Mouse (Mus musculus): ENCODE measurements around the gene Mrps18b. TPM values are rescaled to one million over a fixed set of nuclear protein-coding genes. Genes with fewer than 3 reads are reported as not detected.

The Mrps18b gene
- polyA plus RNA-seq, 1 experiment from 2014 or later = 55.3 TPM

GRCm38 (mm10) chr17:35868961-35869345, 47.2 kb downstream of the Mrps18b start:
- Histone ChIP-seq H3K4me3 (peak overlapping the region; percentile 61), H3K4me2 (replicated peaks) (peak overlapping the region; percentile 100), H3K4me1 (peaks cover 67% of the 10 kb centered on the region), H3K27me3 (replicated peaks) (no peaks in the 10 kb centered on the region), H3K9ac (peak overlapping the region; percentile 92), H3K9me3 (peaks cover 6% of the 10 kb centered on the region), H3K36me3 (peaks cover 28% of the 10 kb centered on the region), H3K27ac (no peak overlapping the region; the same call in 1 of the 2 replicates)
- 8% methylated on average over 7 of the region's 7 CpGs for WGBS
- no peak for ATAC-seq (ENCODE audit: low FRiP score, low read depth)

DNA sequence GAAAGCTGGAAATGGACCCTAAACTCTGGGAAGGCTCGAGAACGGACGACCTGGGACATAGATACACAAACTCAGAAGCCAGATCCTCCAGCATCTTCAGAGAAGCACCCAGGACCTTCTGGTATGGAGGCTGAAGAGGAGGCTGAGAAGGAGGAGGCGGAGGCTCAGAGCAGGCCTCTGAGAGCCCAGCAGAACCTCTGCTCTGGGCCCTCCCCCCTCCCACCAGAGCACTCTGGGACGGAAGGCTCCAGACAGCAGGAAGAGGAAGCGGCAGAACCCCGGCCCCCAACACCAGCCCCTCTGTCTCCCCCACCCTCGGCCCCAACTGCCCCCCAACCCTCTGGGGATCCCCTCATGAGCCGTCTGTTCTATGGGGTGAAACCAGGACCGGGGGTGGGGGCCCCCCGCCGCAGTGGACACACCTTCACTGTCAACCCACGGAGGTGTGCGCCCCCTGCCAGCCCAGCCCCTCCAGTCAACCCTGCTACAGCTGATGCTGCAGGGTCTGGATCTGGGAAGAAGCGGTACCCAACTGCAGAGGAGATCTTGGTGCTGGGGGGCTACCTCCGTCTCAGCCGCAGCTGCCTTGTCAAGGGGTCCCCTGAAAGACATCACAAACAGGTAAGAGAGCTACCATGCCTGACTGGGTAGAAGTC, 47.9 kb downstream of the Mrps18b start:
- Histone ChIP-seq H3K4me2 (replicated peaks) (peak overlapping the region; percentile 100), H3K4me1 (peaks cover 63% of the 10 kb centered on the region), H3K36me3 (peaks cover 27% of the 10 kb centered on the region), H3K4me3 (peak overlapping the region; percentile 61), H3K27me3 (replicated peaks) (no peaks in the 10 kb centered on the region), H3K9me3 (peaks cover 6% of the 10 kb centered on the region), H3K27ac (no peak overlapping the region; the same call in 1 of the 2 replicates), H3K9ac (peak overlapping the region; percentile 92)
- 49% methylated on average over 17 of the region's 17 CpGs for WGBS
- no peak for ATAC-seq (ENCODE audit: low FRiP score, low read depth)

DNA sequence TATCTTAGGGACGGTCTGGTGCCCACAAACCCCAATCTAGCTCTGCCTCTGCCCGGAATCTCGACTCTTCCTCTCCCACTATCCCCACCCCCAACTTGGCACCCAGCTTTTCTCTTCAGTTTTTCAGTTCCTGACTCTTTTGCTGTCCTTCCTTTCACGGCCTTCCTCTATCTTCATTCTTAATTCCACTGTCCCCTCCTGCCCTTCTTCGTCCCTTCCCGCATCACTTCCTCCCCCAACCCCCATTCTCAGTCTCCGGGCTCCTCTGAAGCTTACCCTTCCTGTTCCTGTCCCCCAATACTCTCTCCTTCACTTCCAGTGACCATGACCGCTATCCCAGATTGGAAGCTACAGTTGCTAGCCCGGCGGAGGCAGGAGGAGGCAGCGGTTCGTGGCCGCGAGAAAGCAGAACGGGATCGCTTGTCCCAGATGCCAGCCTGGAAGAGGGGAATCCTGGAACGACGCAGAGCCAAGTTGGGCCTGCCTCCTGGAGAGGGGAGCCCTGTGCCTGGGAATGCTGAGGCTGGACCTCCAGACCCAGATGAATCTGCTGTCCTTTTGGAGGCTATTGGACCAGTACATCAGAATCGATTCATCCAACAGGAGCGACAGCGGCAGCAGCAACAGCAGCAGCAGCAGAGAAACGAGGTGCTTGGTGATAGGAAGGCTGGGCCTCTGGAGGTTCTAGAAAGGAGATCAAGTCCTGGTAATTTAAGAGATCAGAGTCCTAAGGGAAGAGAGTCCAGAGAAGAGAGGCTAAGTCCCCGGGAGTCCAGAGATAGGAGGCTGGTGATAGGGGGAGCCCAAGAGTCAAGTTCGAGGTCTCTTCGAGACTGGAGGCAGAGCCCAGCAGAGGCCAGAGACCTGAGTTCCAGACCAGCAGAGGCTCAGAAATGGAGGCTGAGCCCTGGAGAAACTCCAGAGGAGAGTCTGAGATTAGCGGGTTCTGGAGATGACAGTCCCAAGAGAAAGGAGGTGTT, 49.0 kb downstream of the Mrps18b start:
- ATAC-seq (ENCODE audit: low FRiP score, low read depth) = no peak
- WGBS = 9% methylated on average over 26 of the region's 26 CpGs

GRCm38 (mm10) chr17:35866281-35866831, 49.8 kb downstream of the Mrps18b start:
- Histone ChIP-seq H3K27me3 (replicated peaks) (no peaks in the 10 kb centered on the region), H3K9me3 (peaks cover 6% of the 10 kb centered on the region), H3K27ac (peak overlapping the region; percentile 95), H3K4me2 (replicated peaks) (peak overlapping the region; percentile 100), H3K36me3 (peaks cover 14% of the 10 kb centered on the region), H3K4me1 (peaks cover 55% of the 10 kb centered on the region), H3K9ac (peak overlapping the region; percentile 92), H3K4me3 (peak overlapping the region; percentile 61)
- under 1% methylated on average over 38 of the region's 38 CpGs for WGBS
- peak; percentile 49 for ATAC-seq (ENCODE audit: low FRiP score, low read depth)

More for the DNA sequence above, 49.0 kb downstream of the Mrps18b start:
- peak overlapping the region; percentile 100 for H3K4me2 ChIP-seq (replicated peaks)
- H3K27me3 ChIP-seq (replicated peaks) = no peaks in the 10 kb centered on the region
- H3K9me3 ChIP-seq = peaks cover 6% of the 10 kb centered on the region
- peak overlapping the region; percentile 61 for H3K4me3 ChIP-seq
- peaks cover 55% of the 10 kb centered on the region for H3K4me1 ChIP-seq
- H3K9ac ChIP-seq = peak overlapping the region; percentile 92
- peaks cover 20% of the 10 kb centered on the region for H3K36me3 ChIP-seq
- peak overlapping the region; percentile 95 for H3K27ac ChIP-seq

DNA sequence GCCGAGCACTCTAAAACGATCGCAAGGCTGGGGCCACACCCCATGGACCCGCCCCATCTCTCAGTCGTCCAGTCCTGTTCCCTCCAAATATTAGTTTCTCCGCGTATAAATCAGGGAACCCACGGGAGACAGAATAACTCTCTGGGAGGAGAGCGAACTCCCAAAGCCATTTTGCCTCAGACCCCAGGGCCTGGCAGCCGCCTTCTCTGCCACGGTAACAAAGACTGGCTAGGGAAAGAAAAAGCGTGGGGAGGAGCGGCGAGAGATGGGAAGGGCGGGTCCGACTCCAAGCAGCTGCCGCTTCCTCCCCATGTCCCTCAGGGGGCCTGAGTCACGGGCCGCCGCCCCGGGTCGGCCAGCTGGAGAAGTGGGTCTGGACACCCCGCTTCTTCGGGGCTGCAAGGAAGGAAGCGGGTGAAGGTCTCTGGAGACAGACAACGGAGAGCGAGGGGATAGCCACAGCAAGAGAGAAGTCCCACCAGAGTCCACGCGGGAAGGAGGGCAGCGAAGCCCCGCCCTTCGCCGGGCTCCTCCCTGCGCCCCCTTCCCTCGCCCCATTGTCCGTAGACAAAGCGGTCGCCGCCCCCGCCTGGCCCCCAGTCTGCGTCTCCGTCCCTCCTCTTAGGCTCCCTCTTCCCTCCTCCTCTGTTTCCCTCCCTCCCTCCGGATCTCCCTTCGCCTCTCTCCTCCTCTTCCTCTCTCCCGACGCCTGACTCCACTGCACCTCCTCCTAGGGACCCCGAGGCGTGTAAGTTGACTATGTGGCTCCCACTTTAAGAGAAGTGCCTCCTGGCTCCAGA, 50.5 kb downstream of the Mrps18b start, which contains the start of gene Ppp1r18:
Gene Ppp1r18, plus strand, starts transcription at position 113 of the 800 bp plus-strand sequence.
- peak; percentile 64 for ATAC-seq (ENCODE audit: low FRiP score, low read depth)
- peaks cover 7% of the 10 kb centered on the region for H3K36me3 ChIP-seq
- H3K9me3 ChIP-seq = no peaks in the 10 kb centered on the region
- WGBS = under 1% methylated on average over 47 of the region's 48 CpGs
- H3K4me1 ChIP-seq = peaks cover 54% of the 10 kb centered on the region
- H3K27me3 ChIP-seq (replicated peaks) = no peaks in the 10 kb centered on the region
- H3K4me3 ChIP-seq = peak within 1 kb of the TSS; percentile 61
- H3K27ac ChIP-seq = peak within 1 kb of the TSS; percentile 95
- peak within 1 kb of the TSS; percentile 92 for H3K9ac ChIP-seq
- peak within 1 kb of the TSS; percentile 100 for H3K4me2 ChIP-seq (replicated peaks)

GRCm38 (mm10) chr17:35864832-35865353, 51.3 kb downstream of the Mrps18b start:
- peak overlapping the region; percentile 92 for H3K9ac ChIP-seq
- ATAC-seq (ENCODE audit: low FRiP score, low read depth) = no peak
- 24% methylated on average over 10 of the region's 10 CpGs for WGBS
- peaks cover 49% of the 10 kb centered on the region for H3K4me1 ChIP-seq
- H3K27me3 ChIP-seq (replicated peaks) = no peaks in the 10 kb centered on the region
- H3K36me3 ChIP-seq = no peaks in the 10 kb centered on the region; the same call in 1 of the 2 replicates
- H3K4me3 ChIP-seq = peak overlapping the region; percentile 61
- H3K4me2 ChIP-seq (replicated peaks) = peak overlapping the region; percentile 100
- no peaks in the 10 kb centered on the region for H3K9me3 ChIP-seq
- H3K27ac ChIP-seq = peak overlapping the region; percentile 95

GRCm38 (mm10) chr17:35861198-35861857, 54.9 kb downstream of the Mrps18b start, which contains the start of gene Nrm:
Nrm (plus strand) TSS chr17:35861318.
- WGBS = under 1% methylated on average over 47 of the region's 47 CpGs
- Histone ChIP-seq H3K36me3 (peaks cover 21% of the 10 kb centered on the region), H3K4me2 (replicated peaks) (peak within 1 kb of the TSS; percentile 69), H3K4me1 (peaks cover 18% of the 10 kb centered on the region), H3K9me3 (no peaks in the 10 kb centered on the region), H3K9ac (peak within 1 kb of the TSS; percentile 66), H3K4me3 (peak within 1 kb of the TSS; percentile 54), H3K27ac (peak within 1 kb of the TSS; percentile 79), H3K27me3 (replicated peaks) (no peaks in the 10 kb centered on the region)
- ATAC-seq (ENCODE audit: low FRiP score, low read depth) = peak; percentile 85

DNA sequence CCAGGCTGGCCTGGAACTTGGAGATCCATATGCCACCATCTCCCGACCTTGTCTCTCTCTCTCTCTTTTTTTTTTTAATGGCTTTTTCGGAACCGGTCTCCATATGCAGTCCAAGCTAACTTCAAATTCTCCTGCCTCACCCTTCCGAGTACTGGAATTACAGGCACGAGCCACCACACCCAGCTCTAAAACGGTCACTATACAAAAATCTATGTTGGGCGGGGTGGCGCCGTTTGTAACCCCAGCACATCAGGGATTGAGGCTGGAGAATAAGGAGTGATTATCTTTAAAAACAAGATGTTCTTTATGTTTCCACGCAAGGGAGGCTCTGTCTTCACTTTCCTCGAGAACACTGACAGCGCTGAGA, 55.4 kb downstream of the Mrps18b start:
- WGBS = 5% methylated on average over 12 of the region's 12 CpGs
- Histone ChIP-seq H3K27ac (peak overlapping the region; percentile 79; the same call in 1 of the 2 replicates), H3K9ac (peak overlapping the region; percentile 66), H3K4me2 (replicated peaks) (peak overlapping the region; percentile 69), H3K36me3 (peaks cover 21% of the 10 kb centered on the region), H3K27me3 (replicated peaks) (no peaks in the 10 kb centered on the region), H3K4me1 (peaks cover 18% of the 10 kb centered on the region), H3K9me3 (no peaks in the 10 kb centered on the region), H3K4me3 (peak overlapping the region; percentile 54)
- no peak for ATAC-seq (ENCODE audit: low FRiP score, low read depth)

Measured in neural tube, embryonic 12.5 days (tissue).